Mouse (Mus musculus): ENCODE results near the gene Fut11. TPM values are rescaled to one million over a fixed set of nuclear protein-coding genes. Genes with fewer than 3 reads are reported as not detected.
"Not testable (repeated sequence)": the region's sequence is repeated elsewhere in the genome, so short reads cannot be mapped to it uniquely, and the experiment has no call there.

Gene Fut11
- polyA plus RNA-seq, 1 experiment = 1.6 TPM

- Histone ChIP-seq H3K27ac (replicated peaks; ENCODE audit: low read depth, low read length) (0 out of 2 replicates have a peak overlapping the region, but pooled peaks have one; percentile 13), H3K4me3 (ENCODE audit: insufficient read depth, low read depth, low read length) (peak overlapping the region; percentile 98)
These were observed 1.2 kb downstream of the Fut11 start for GRCm38 (mm10) chr14:20695761-20696520.

GRCm38 (mm10) chr14:20696986-20697385 lies 2.2 kb downstream of the Fut11 start:
- Histone ChIP-seq H3K27ac (replicated peaks; ENCODE audit: low read depth, low read length) (no peak overlapping the region), H3K4me1 (ENCODE audit: control insufficient read depth, insufficient read depth, insufficient read length, low read length) (peaks cover 6% of the 10 kb centered on the region; the same call in 1 of the 2 replicates), H3K4me3 (ENCODE audit: insufficient read depth, low read depth, low read length) (peak overlapping the region; percentile 98)

More at GRCm38 (mm10) chr14:20695761-20696520, 1.2 kb downstream of the Fut11 start:
- peaks cover 3% of the 10 kb centered on the region; the same call in 1 of the 2 replicates for H3K4me1 ChIP-seq (ENCODE audit: control insufficient read depth, insufficient read depth, insufficient read length, low read length)

GRCm38 (mm10) chr14:20698515-20698914 lies 3.7 kb downstream of the Fut11 start:
- Histone ChIP-seq H3K4me1 (ENCODE audit: control insufficient read depth, insufficient read depth, insufficient read length, low read length) (peaks cover 6% of the 10 kb centered on the region; the same call in 1 of the 2 replicates), H3K4me3 (ENCODE audit: insufficient read depth, low read depth, low read length) (no peak overlapping the region), H3K27ac (replicated peaks; ENCODE audit: low read depth, low read length) (no peak overlapping the region)

GRCm38 (mm10) chr14:20700362-20700761 lies 5.6 kb downstream of the Fut11 start:
- Histone ChIP-seq H3K27ac (replicated peaks; ENCODE audit: low read depth, low read length) (no peak overlapping the region), H3K4me1 (ENCODE audit: control insufficient read depth, insufficient read depth, insufficient read length, low read length) (peaks cover 6% of the 10 kb centered on the region; the same call in 1 of the 2 replicates), H3K4me3 (ENCODE audit: insufficient read depth, low read depth, low read length) (no peak overlapping the region)

GRCm38 (mm10) chr14:20701554-20701953 lies 6.8 kb downstream of the Fut11 start:
- Histone ChIP-seq H3K27ac (replicated peaks; ENCODE audit: low read depth, low read length) (no peak overlapping the region), H3K4me3 (ENCODE audit: insufficient read depth, low read depth, low read length) (peak overlapping the region; percentile 10; the same call in 1 of the 2 replicates), H3K4me1 (ENCODE audit: control insufficient read depth, insufficient read depth, insufficient read length, low read length) (peaks cover 4% of the 10 kb centered on the region; the same call in 1 of the 2 replicates)

DNA sequence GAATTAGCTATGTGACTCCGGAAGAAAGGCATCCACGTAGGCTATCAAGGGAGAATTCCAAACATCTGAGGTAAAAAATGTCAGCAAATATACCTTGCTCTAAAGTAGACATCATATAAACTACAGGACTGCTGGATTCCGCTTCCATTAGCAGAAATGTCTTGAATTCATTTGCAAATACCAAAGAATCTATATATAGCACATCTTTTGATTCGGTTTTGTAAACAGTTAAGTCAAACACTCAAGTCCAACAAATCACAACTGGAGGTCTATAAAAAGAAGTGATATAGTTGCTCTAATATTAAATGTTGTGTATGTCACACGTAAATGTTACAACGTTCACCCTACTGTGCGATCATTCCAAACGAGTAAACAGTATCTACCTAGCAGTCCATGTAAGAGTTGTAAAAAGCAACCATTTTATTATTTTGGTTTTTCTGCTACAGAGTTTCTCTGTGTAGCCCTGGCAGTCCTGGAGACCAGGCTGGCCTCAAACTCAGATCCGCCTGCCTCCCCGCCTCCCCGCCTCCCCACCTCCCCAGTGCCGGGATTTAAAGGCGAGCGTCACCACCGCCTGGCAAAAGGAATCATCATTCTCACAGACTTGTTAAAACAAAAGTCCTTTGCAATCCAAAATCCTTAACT lies 7.5 kb downstream of the Fut11 start:
- Histone ChIP-seq H3K4me3 (ENCODE audit: insufficient read depth, low read depth, low read length) (peak overlapping the region; percentile 97), H3K4me1 (ENCODE audit: control insufficient read depth, insufficient read depth, insufficient read length, low read length) (peaks cover 4% of the 10 kb centered on the region; the same call in 1 of the 2 replicates), H3K27ac (replicated peaks; ENCODE audit: low read depth, low read length) (peak overlapping the region; percentile 93)

DNA sequence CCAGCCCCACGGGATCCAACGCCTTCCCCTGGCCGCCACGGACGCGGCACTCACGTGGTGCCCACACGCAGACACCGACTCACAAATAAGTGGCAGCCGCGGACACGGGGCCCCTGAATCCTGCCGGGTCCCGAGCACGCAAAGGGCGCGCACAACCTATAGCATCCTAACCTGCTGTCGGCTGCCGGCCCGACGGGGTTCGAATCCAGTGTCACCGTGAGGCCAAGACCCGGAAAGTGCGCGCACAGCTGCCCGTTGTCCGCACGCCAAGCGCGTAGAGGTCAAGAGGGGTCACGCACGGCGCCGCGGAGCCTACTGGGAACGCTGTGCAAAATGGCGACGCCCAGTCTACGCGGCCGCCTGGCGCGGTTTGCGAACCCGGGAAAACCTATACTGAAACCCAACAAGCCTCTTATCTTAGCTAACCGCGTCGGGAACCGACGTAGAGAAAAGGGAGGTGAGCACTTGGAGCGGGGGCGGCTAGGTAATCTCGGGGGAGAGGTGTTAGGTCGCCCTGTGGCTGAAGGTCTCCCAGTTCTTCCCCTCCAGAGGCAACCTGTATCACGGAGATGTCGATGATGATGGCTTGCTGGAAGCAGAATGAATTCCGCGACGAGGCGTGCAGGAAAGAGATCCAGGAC lies 8.1 kb downstream of the Fut11 start, which contains the start of gene Chchd1:
Gene Chchd1, plus strand, starts transcription at position 266 of the 641 bp plus-strand sequence.
- H3K4me1 ChIP-seq (ENCODE audit: control insufficient read depth, insufficient read depth, insufficient read length, low read length) = peaks cover 4% of the 10 kb centered on the region; the same call in 1 of the 2 replicates
- H3K4me3 ChIP-seq (ENCODE audit: insufficient read depth, low read depth, low read length) = peak within 1 kb of the TSS; percentile 97
- peak within 1 kb of the TSS; percentile 93 for H3K27ac ChIP-seq (replicated peaks; ENCODE audit: low read depth, low read length)

GRCm38 (mm10) chr14:20703461-20703860 lies 8.7 kb downstream of the Fut11 start:
- Histone ChIP-seq H3K4me3 (ENCODE audit: insufficient read depth, low read depth, low read length) (peak overlapping the region; percentile 97), H3K27ac (replicated peaks; ENCODE audit: low read depth, low read length) (peak overlapping the region; percentile 91; the same call in 1 of the 2 replicates)
- H3K4me1 ChIP-seq (ENCODE audit: control insufficient read depth, insufficient read depth, insufficient read length, low read length) = not testable (repeated sequence)

- Histone ChIP-seq H3K27ac (replicated peaks; ENCODE audit: low read depth, low read length) (peak within 1 kb of the TSS; percentile 83), H3K4me3 (ENCODE audit: insufficient read depth, low read depth, low read length) (peak within 1 kb of the TSS; percentile 81), H3K4me1 (ENCODE audit: control insufficient read depth, insufficient read depth, insufficient read length, low read length) (peaks cover 10% of the 10 kb centered on the region; the same call in 1 of the 2 replicates)
These were observed 12.7 kb downstream of the Fut11 start, which contains the start of gene Zswim8 for GRCm38 (mm10) chr14:20707201-20708190. Gene Zswim8, plus strand, starts transcription at chr14:20707552.

GRCm38 (mm10) chr14:20708239-20708638 lies 13.5 kb downstream of the Fut11 start:
- Histone ChIP-seq H3K27ac (replicated peaks; ENCODE audit: low read depth, low read length) (0 out of 2 replicates have a peak overlapping the region, but pooled peaks have one; percentile 6), H3K4me1 (ENCODE audit: control insufficient read depth, insufficient read depth, insufficient read length, low read length) (peaks cover 10% of the 10 kb centered on the region; the same call in 1 of the 2 replicates), H3K4me3 (ENCODE audit: insufficient read depth, low read depth, low read length) (peak overlapping the region; percentile 81)

DNA sequence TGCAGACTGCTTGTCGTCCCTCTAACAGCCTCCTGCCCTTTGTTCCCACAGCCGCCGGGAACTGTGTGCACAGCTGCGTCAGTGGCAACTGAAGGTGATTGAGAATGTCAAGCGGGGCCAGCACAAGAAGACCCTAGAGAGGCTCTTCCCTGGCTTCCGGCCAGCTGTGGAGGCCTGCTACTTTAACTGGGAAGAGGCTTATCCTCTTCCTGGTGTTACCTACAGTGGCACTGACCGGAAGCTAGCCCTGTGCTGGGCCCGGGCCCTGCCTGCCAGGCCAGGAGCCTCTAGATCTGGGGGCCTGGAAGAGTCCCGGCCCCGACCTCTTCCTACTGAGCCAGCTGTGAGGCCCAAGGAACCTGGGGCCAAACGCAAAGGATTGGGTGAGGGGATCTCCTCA lies 19.1 kb downstream of the Fut11 start:
- Histone ChIP-seq H3K4me3 (ENCODE audit: insufficient read depth, low read depth, low read length) (no peak overlapping the region), H3K27ac (replicated peaks; ENCODE audit: low read depth, low read length) (no peak overlapping the region), H3K4me1 (ENCODE audit: control insufficient read depth, insufficient read depth, insufficient read length, low read length) (peaks cover 5% of the 10 kb centered on the region; the same call in 1 of the 2 replicates)

DNA sequence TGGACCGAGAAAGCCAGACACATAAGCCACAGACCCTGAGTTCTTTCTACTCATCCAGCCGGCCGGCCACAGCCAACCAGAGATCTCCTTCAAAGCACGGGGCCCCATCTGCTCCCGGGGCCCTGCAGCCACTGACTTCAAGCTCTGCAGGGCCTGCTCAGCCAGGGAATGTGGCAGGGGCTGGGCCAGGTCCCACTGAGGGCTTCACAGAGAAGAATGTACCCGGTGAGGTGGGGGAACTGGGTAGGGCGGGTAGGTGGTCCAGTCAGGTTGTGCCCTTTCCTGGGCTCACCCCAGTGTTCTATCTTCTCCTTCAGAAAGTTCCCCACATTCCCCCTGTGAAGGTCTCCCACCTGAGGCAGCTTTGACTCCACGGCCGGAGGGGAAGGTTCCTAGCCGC lies 23.7 kb downstream of the Fut11 start:
- H3K4me1 ChIP-seq (ENCODE audit: control insufficient read depth, insufficient read depth, insufficient read length, low read length) = no peaks in the 10 kb centered on the region
- H3K4me3 ChIP-seq (ENCODE audit: insufficient read depth, low read depth, low read length) = no peak overlapping the region
- H3K27ac ChIP-seq (replicated peaks; ENCODE audit: low read depth, low read length) = no peak overlapping the region

DNA sequence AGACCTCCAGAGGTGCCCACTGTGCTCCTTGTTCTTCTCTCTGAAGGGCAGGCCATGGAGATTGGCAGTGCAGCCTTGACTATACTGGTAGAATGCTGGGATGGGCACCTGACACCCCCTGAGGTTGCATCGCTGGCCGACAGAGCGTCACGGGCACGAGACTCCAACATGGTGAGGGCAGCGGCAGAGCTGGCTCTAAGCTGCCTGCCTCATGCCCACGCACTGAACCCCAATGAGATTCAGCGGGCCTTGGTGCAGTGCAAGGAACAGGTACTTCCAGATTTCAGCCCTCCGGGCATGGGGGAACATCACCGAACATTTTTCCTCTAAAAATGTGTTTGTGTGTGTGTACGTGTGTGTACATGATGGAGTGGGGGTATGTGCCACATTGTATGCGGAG lies 25.0 kb downstream of the Fut11 start:
- no peak overlapping the region for H3K4me3 ChIP-seq (ENCODE audit: insufficient read depth, low read depth, low read length)
- no peak overlapping the region for H3K27ac ChIP-seq (replicated peaks; ENCODE audit: low read depth, low read length)
- no peaks in the 10 kb centered on the region for H3K4me1 ChIP-seq (ENCODE audit: control insufficient read depth, insufficient read depth, insufficient read length, low read length)

- Histone ChIP-seq H3K4me1 (ENCODE audit: control insufficient read depth, insufficient read depth, insufficient read length, low read length) (no peaks in the 10 kb centered on the region), H3K4me3 (ENCODE audit: insufficient read depth, low read depth, low read length) (no peak overlapping the region), H3K27ac (replicated peaks; ENCODE audit: low read depth, low read length) (no peak overlapping the region)
These were observed 26.6 kb downstream of the Fut11 start for GRCm38 (mm10) chr14:20721371-20721770.

Data from brown adipose tissue, adult 24 weeks (tissue).